ENCODE assay signal across 36 mouse cellular contexts in genomic region chr7:142545967-142546366, GRCm38 (mm10). TPM values are rescaled to one million over a fixed set of nuclear protein-coding genes. Genes with fewer than 3 reads are reported as not detected.
DNase-seq lines count a peak whose midpoint lies in the region; ATAC-seq and TF ChIP-seq lines count a peak whose summit lies in the region.
"Had no signal": no experiment of that assay in that cellular context is flagged by ENCODE, and none has a peak within 500 bp of the region (broad histone marks: within the 10 kb centered on the region; RNA-seq: fewer than 3 reads in every experiment).

No protein-coding gene starts in this region.

- no peak for DNase-seq in gastrocnemius, adult 2 months
- DNase-seq in gastrocnemius, postnatal 14 days: no peak
- DNase-seq in NIH3T3 (ENCODE audit: low read depth): peak; percentile 25
- peak; percentile 82 for DNase-seq in limb, embryonic 11.5 days (ENCODE audit: low spot score)
- no peak for DNase-seq in embryo, embryonic 11 days
- no peak for DNase-seq in urinary bladder, postnatal 25 days (ENCODE audit: low spot score)
- no peak for DNase-seq in neural tube, embryonic 10.5 days (ENCODE audit: extremely low spot score, low spot score)
- DNase-seq: adrenal gland, postnatal 10 days; cerebellum, adult 8-10 months; forebrain, postnatal 0 days; gastrocnemius, postnatal 25 days; heart, adult 11 months; heart, postnatal 36 days; kidney, adult 8-10 months; kidney, postnatal 14 days; left cerebral cortex, postnatal 4 days; liver, embryonic 13.5 days; lung, adult 18-20 months; lung, postnatal 4 days; retina, postnatal 1 day; right cerebral cortex, postnatal 14 days had no signal

- peaks cover 54% of the 10 kb centered on the region for H3K4me1 ChIP-seq in embryonic facial prominence, embryonic 13.5 days
- peaks cover 89% of the 10 kb centered on the region for H3K4me1 ChIP-seq in limb, embryonic 11.5 days (ENCODE audit: control insufficient read depth, insufficient read depth, low read length)

- no peaks in the 10 kb centered on the region for H3K9me3 ChIP-seq in embryonic facial prominence, embryonic 13.5 days
- H3K9me3 ChIP-seq in limb, embryonic 11.5 days (ENCODE audit: control insufficient read depth, low read length): no peaks in the 10 kb centered on the region
- H3K9me3 ChIP-seq: forebrain, embryonic 12.5 days; G1E; liver, embryonic 13.5 days; midbrain, embryonic 13.5 days; neural tube, embryonic 15.5 days; stomach, embryonic 15.5 days had no signal

- H3K27me3 ChIP-seq in embryonic facial prominence, embryonic 13.5 days: no peaks in the 10 kb centered on the region
- no peaks in the 10 kb centered on the region for H3K27me3 ChIP-seq in limb, embryonic 11.5 days (ENCODE audit: control insufficient read depth, insufficient read depth, low read length)
- H3K27me3 ChIP-seq: forebrain, embryonic 12.5 days; liver, embryonic 13.5 days; midbrain, embryonic 13.5 days; neural tube, embryonic 15.5 days; Patski; stomach, embryonic 15.5 days had no signal

- WGBS in embryonic facial prominence, embryonic 13.5 days: 32% methylated on average over 7 of the region's 7 CpGs
- WGBS in limb, embryonic 11.5 days: 10% methylated on average over 7 of the region's 7 CpGs

- H3K27ac ChIP-seq in gastrocnemius, adult 2 months: peak overlapping the region; percentile 59
- H3K27ac ChIP-seq in embryonic facial prominence, embryonic 13.5 days: peak overlapping the region; percentile 80
- peak overlapping the region; percentile 98 for H3K27ac ChIP-seq in limb, embryonic 11.5 days (replicated peaks; ENCODE audit: low read depth, low read length)
- H3K27ac ChIP-seq: forebrain, embryonic 12.5 days; hindbrain, postnatal 0 days; layer of hippocampus, adult 2 months; midbrain, embryonic 13.5 days; neural tube, embryonic 15.5 days; stomach, embryonic 15.5 days had no signal

- H3K4me2 ChIP-seq in embryonic facial prominence, embryonic 13.5 days: no peak overlapping the region
- no peak overlapping the region for H3K4me2 ChIP-seq in limb, embryonic 11.5 days (ENCODE audit: low read depth, severe bottlenecking)
- H3K4me2 ChIP-seq: forebrain, embryonic 12.5 days; heart, embryonic 11.5 days; liver, embryonic 13.5 days; midbrain, embryonic 13.5 days; neural tube, embryonic 15.5 days; stomach, embryonic 15.5 days had no signal

- no peak overlapping the region for H3K4me3 ChIP-seq in gastrocnemius, adult 2 months
- H3K4me3 ChIP-seq in embryonic facial prominence, embryonic 13.5 days: no peak overlapping the region
- no peak overlapping the region for H3K4me3 ChIP-seq in limb, embryonic 11.5 days (ENCODE audit: low read depth, low read length)
- H3K4me3 ChIP-seq: forebrain, embryonic 12.5 days; layer of hippocampus, adult 2 months; liver, embryonic 13.5 days; midbrain, embryonic 13.5 days; neural tube, embryonic 15.5 days; stomach, embryonic 15.5 days had no signal

- H3K36me3 ChIP-seq in embryonic facial prominence, embryonic 13.5 days: peaks cover 6% of the 10 kb centered on the region
- no peaks in the 10 kb centered on the region for H3K36me3 ChIP-seq in limb, embryonic 11.5 days (ENCODE audit: control insufficient read depth, insufficient read depth, low read length)
- H3K36me3 ChIP-seq: stomach, embryonic 15.5 days had no signal

- H3K9ac ChIP-seq in embryonic facial prominence, embryonic 13.5 days: peak overlapping the region; percentile 46; the same call in 1 of the 2 replicates
- no peak overlapping the region; the same call in 1 of the 2 replicates for H3K9ac ChIP-seq in limb, embryonic 11.5 days (ENCODE audit: low read length)
- H3K9ac ChIP-seq: forebrain, embryonic 12.5 days; forebrain, postnatal 0 days; liver, embryonic 13.5 days; midbrain, embryonic 13.5 days; neural tube, embryonic 15.5 days; stomach, embryonic 15.5 days had no signal

- intact Hi-C loops in gastrocnemius, adult 2 months (cut with DNase I): no loop called here
- intact Hi-C loops in gastrocnemius, postnatal 14 days (cut with DNase I; ENCODE audit: low total_unique reads): no loop called here

- no peak for TF ChIP-seq CTCF in gastrocnemius, adult 2 months (IDR thresholded peaks at IDR 0.05)

- ATAC-seq in embryonic facial prominence, embryonic 13.5 days (ENCODE audit: insufficient number of reproducible peaks, insufficient read depth, low FRiP score, low TSS enrichment, low read depth): no peak
- no peak for ATAC-seq in limb, embryonic 11.5 days (ENCODE audit: insufficient number of reproducible peaks, low FRiP score, low TSS enrichment, low read depth)
- ATAC-seq: forebrain, postnatal 0 days; hindbrain, postnatal 0 days; intestine, embryonic 16.5 days; lung, postnatal 0 days; midbrain, embryonic 13.5 days; Patski had no signal

RNA-seq across cellular contexts. Expression of gene Mrpl23, which starts 13.5 kb away (rescaled TPM):
- 1 to 10 TPM in 1 of 2 experiments, under 1 TPM in 1; 0.89 to 1.4 TPM for total RNA-seq in gastrocnemius, adult 2 months (2021)
- 1 to 10 TPM; 5.0 to 5.2 TPM for total RNA-seq in gastrocnemius, postnatal 14 days (2021)
- polyA plus RNA-seq in embryonic facial prominence, embryonic 13.5 days (2015; fragmentation: Nextera tagmentation; extraction: Ambion mirVana): 36.0 and 36.7 TPM in 2 replicates
- polyA plus RNA-seq in limb, embryonic 11.5 days (2014; fragmentation: Nextera tagmentation; extraction: Ambion mirVana): 17.8 and 19.7 TPM in 2 replicates

RNA-seq across cellular contexts. Expression of gene Tnnt3, which starts 47.3 kb away (rescaled TPM):
- total RNA-seq in gastrocnemius, adult 2 months (2021): over 10,000 TPM; 28,899 to 38,022 TPM
- over 10,000 TPM; 22,199 to 23,470 TPM for total RNA-seq in gastrocnemius, postnatal 14 days (2021)
- 3.8 and 5.8 TPM in 2 replicates for polyA plus RNA-seq in embryonic facial prominence, embryonic 13.5 days (2015; fragmentation: Nextera tagmentation; extraction: Ambion mirVana)
- polyA plus RNA-seq in limb, embryonic 11.5 days (2014; fragmentation: Nextera tagmentation; extraction: Ambion mirVana): 8.0 and 10.8 TPM in 2 replicates
- total RNA-seq: G1E; layer of hippocampus, adult 2 months; layer of hippocampus, postnatal 25 days; megakaryocyte-erythroid progenitor cell, adult 5-6 weeks had no signal
- polyA plus RNA-seq: G1E; small intestine, adult 2 months had no signal

Comparison
In these comparisons a context has a peak if more than half of its experiments do, and no peak if none do; other contexts are left out.
1. DNase-seq: peak in NIH3T3 (single experiment) and limb, embryonic 11.5 days (single experiment); none in gastrocnemius, adult 2 months (single experiment), gastrocnemius, postnatal 14 days (single experiment), embryo, embryonic 11 days (single experiment), urinary bladder, postnatal 25 days (single experiment) and neural tube, embryonic 10.5 days (single experiment).
2. Peak in every context shown above with its lines, with median percentiles within 50 percentile points of each other: H3K27ac ChIP-seq.